Mouse (Mus musculus) hindlimb bud, embryonic 11.5 days (tissue): Measurements from ENCODE around the gene Creb3l2.
"Not testable (repeated sequence)": the region's sequence is repeated elsewhere in the genome, so short reads cannot be mapped to it uniquely, and the experiment has no call there.

Experiments
- DNase-seq: peaks from one replicate; pipeline ENCODE4 v3.0.0-alpha.2; 2012; ENCODE audit warnings: low read depth, low spot score; ENCODE audit errors: extremely low spot score

The Creb3l2 gene

GRCm38 (mm10) chr6:37377836-37378580 is 63.9 kb downstream of the Creb3l2 start:
- no peak for DNase-seq

- not testable (repeated sequence) for DNase-seq
Observed at GRCm38 (mm10) chr6:37377387-37377786, 64.6 kb downstream of the Creb3l2 start.

GRCm38 (mm10) chr6:37375452-37375851 is 66.5 kb downstream of the Creb3l2 start:
- no peak for DNase-seq

- DNase-seq: no peak
Observed at GRCm38 (mm10) chr6:37371341-37371740, 70.6 kb downstream of the Creb3l2 start.

GRCm38 (mm10) chr6:37370566-37370965 is 71.4 kb downstream of the Creb3l2 start:
- no peak for DNase-seq

GRCm38 (mm10) chr6:37369750-37370149 is 72.2 kb downstream of the Creb3l2 start:
- no peak for DNase-seq

GRCm38 (mm10) chr6:37368281-37368680 is 73.7 kb downstream of the Creb3l2 start:
- no peak for DNase-seq

GRCm38 (mm10) chr6:37366991-37367390 is 75.0 kb downstream of the Creb3l2 start:
- DNase-seq: no peak

- no peak for DNase-seq
Observed at GRCm38 (mm10) chr6:37365179-37365578, 76.8 kb downstream of the Creb3l2 start.

GRCm38 (mm10) chr6:37364361-37364760 is 77.6 kb downstream of the Creb3l2 start:
- no peak for DNase-seq

- no peak for DNase-seq
Observed at GRCm38 (mm10) chr6:37360813-37361385, 81.0 kb downstream of the Creb3l2 start.

- peak; percentile 53 for DNase-seq
Observed at GRCm38 (mm10) chr6:37354449-37355179, 87.3 kb downstream of the Creb3l2 start.

- DNase-seq: no peak
Observed at GRCm38 (mm10) chr6:37353616-37354015, 88.3 kb downstream of the Creb3l2 start.

- no peak for DNase-seq
Observed at GRCm38 (mm10) chr6:37351731-37352380, 90.1 kb downstream of the Creb3l2 start.

- DNase-seq: no peak
Observed at GRCm38 (mm10) chr6:37350315-37350714, 91.6 kb downstream of the Creb3l2 start.

GRCm38 (mm10) chr6:37347606-37348005 is 94.3 kb downstream of the Creb3l2 start:
- DNase-seq: no peak

- no peak for DNase-seq
Observed at GRCm38 (mm10) chr6:37338055-37338454, 103.9 kb downstream of the Creb3l2 start.

- no peak for DNase-seq
Observed at GRCm38 (mm10) chr6:37336831-37337260, 105.1 kb downstream of the Creb3l2 start.

GRCm38 (mm10) chr6:37336381-37336780 is 105.6 kb downstream of the Creb3l2 start:
- DNase-seq: no peak

GRCm38 (mm10) chr6:37332846-37333245 is 109.1 kb downstream of the Creb3l2 start:
- DNase-seq: no peak
